10 mouse cellular contexts compared by ENCODE assay signal in genomic region chr8:109593117-109593788, GRCm38 (mm10). TPM values are rescaled to one million over a fixed set of nuclear protein-coding genes. Genes with fewer than 3 reads are reported as not detected.
DNase-seq lines count a peak whose midpoint lies in the region; ATAC-seq and TF ChIP-seq lines count a peak whose summit lies in the region.
"Had no signal": no experiment of that assay in that cellular context is flagged by ENCODE, and none has a peak within 500 bp of the region (broad histone marks: within the 10 kb centered on the region; RNA-seq: fewer than 3 reads in every experiment).

No protein-coding gene starts in this region.

- no peak for ATAC-seq in CD4-positive, CD25-positive, alpha-beta regulatory T cell, adult 4 months

- H3K79me2 ChIP-seq in liver, adult 2 months (ENCODE audit: control insufficient read depth, insufficient read depth, low read length), result no peaks in the 10 kb centered on the region

- 30% methylated on average over 6 of the region's 6 CpGs for WGBS in liver, adult 2 months

- no peak overlapping the region for H3K27ac ChIP-seq in liver, adult 2 months (replicated peaks; ENCODE audit: insufficient read depth, low read depth, low read length)

- H3K4me3 ChIP-seq in liver, adult 2 months (ENCODE audit: insufficient read depth, low read depth, low read length), result no peak overlapping the region
- H3K4me3 ChIP-seq: erythroblast, embryonic 14.5 days had no signal

- no peaks in the 10 kb centered on the region; the same call in 1 of the 2 replicates for H3K36me3 ChIP-seq in liver, adult 2 months (ENCODE audit: control insufficient read depth, insufficient read depth, low read length)
- H3K36me3 ChIP-seq in splenic B cell, adult 2 months (ENCODE audit: control insufficient read depth, insufficient read depth, low read length, poor library complexity, severe bottlenecking), result peaks cover 5% of the 10 kb centered on the region; the same call in 1 of the 2 replicates

- no peak for TF ChIP-seq POLR2A in liver, adult 2 months (IDR thresholded peaks at IDR 0.05; ENCODE audit: extremely low read depth, insufficient read depth, low read length)

- peak; percentile 48 for DNase-seq in CD4-positive, CD25-positive, alpha-beta regulatory T cell, adult 2 months (ENCODE audit: low read depth, low spot score)
- DNase-seq in liver, adult 2 months (ENCODE audit: extremely low read depth, low read depth, low spot score), result peak; percentile 70
- DNase-seq in liver, result no peak
- peak; percentile 37 for DNase-seq in kidney, postnatal 14 days
- DNase-seq in splenic B cell, adult 2 months (ENCODE audit: low read depth, low spot score), result peak; percentile 47
- no peak for DNase-seq in layer of hippocampus, postnatal 36 days
- DNase-seq in testis, postnatal 10 days (ENCODE audit: low spot score), result no peak

- H3K27me3 ChIP-seq in liver, adult 2 months (ENCODE audit: control insufficient read depth, insufficient read depth, low read length), result no peaks in the 10 kb centered on the region
- H3K27me3 ChIP-seq in splenic B cell, adult 2 months (ENCODE audit: control insufficient read depth, insufficient read depth, low read length, poor library complexity, severe bottlenecking), result no peaks in the 10 kb centered on the region

- no peak overlapping the region for H3K9ac ChIP-seq in liver, adult 2 months (ENCODE audit: low read depth, low read length)

- peak; percentile 51 for TF ChIP-seq CTCF in liver, adult 2 months (IDR thresholded peaks at IDR 0.05; ENCODE audit: low read depth, low read length)

- H3K4me1 ChIP-seq in liver, adult 2 months (ENCODE audit: control insufficient read depth, insufficient read depth, low read length), result no peaks in the 10 kb centered on the region

RNA-seq across cellular contexts. Expression of gene Hp, which starts 14.3 kb away (rescaled TPM):
- polyA plus RNA-seq in CD4-positive, CD25-positive, alpha-beta regulatory T cell, adult 4 months (2017; shearing (Covaris generic)), result not detected
- total RNA-seq in liver, adult 2 months (2014; rRNA removed), result 2,096 and 2,327 TPM in 2 replicates
- 2,417 and 2,600 TPM in 2 replicates for polyA plus RNA-seq in liver, adult 2 months (2012; rRNA removed)
- not detected for total RNA-seq in layer of hippocampus, postnatal 36 days (2021)
- total RNA-seq: left cerebral cortex, postnatal 14 days had no signal

RNA-seq across cellular contexts. Expression of gene Dhodh, which starts 15.2 kb away (rescaled TPM):
- polyA plus RNA-seq in CD4-positive, CD25-positive, alpha-beta regulatory T cell, adult 4 months (2017; shearing (Covaris generic)), result 10 to 100 TPM; 39.2 to 46.8 TPM
- 7.5 and 10.9 TPM in 2 replicates for total RNA-seq in liver, adult 2 months (2014; rRNA removed)
- polyA plus RNA-seq in liver, adult 2 months (2012; rRNA removed), result 12.0 and 14.0 TPM in 2 replicates
- total RNA-seq in layer of hippocampus, postnatal 36 days (2021), result 10 to 100 TPM; 23.9 to 24.2 TPM

RNA-seq across cellular contexts. Expression of gene Pkd1l3, which starts 21.1 kb away (rescaled TPM):
- under 1 TPM; 0.74 to 0.79 TPM for polyA plus RNA-seq in CD4-positive, CD25-positive, alpha-beta regulatory T cell, adult 4 months (2017; shearing (Covaris generic))
- total RNA-seq in liver, adult 2 months (2014; rRNA removed), result 0.07 TPM in 1 of 2 replicates, not detected in the other
- polyA plus RNA-seq in liver, adult 2 months (2012; rRNA removed), result not detected in 2 replicates
- 1 to 10 TPM; 2.5 to 3.9 TPM for total RNA-seq in layer of hippocampus, postnatal 36 days (2021)

RNA-seq across cellular contexts. Expression of gene Txnl4b, which starts 27.6 kb away (rescaled TPM):
- 10 to 100 TPM; 23.6 to 32.9 TPM for polyA plus RNA-seq in CD4-positive, CD25-positive, alpha-beta regulatory T cell, adult 4 months (2017; shearing (Covaris generic))
- 9.7 and 9.9 TPM in 2 replicates for total RNA-seq in liver, adult 2 months (2014; rRNA removed)
- polyA plus RNA-seq in liver, adult 2 months (2012; rRNA removed), result 5.3 and 6.6 TPM in 2 replicates
- 10 to 100 TPM; 12.9 to 15.3 TPM for total RNA-seq in layer of hippocampus, postnatal 36 days (2021)

RNA-seq across cellular contexts. Expression of gene Dhx38, which starts 27.6 kb away (rescaled TPM):
- polyA plus RNA-seq in CD4-positive, CD25-positive, alpha-beta regulatory T cell, adult 4 months (2017; shearing (Covaris generic)), result 10 to 100 TPM; 11.7 to 26.7 TPM
- 6.9 and 8.7 TPM in 2 replicates for total RNA-seq in liver, adult 2 months (2014; rRNA removed)
- polyA plus RNA-seq in liver, adult 2 months (2012; rRNA removed), result 8.3 and 10.2 TPM in 2 replicates
- 10 to 100 TPM; 24.8 to 27.4 TPM for total RNA-seq in layer of hippocampus, postnatal 36 days (2021)

Comparison
In these comparisons a context has a peak if more than half of its experiments do, and no peak if none do; other contexts are left out.
1. DNase-seq: peak in CD4-positive, CD25-positive, alpha-beta regulatory T cell, adult 2 months (single experiment), liver, adult 2 months (single experiment), kidney, postnatal 14 days (single experiment) and splenic B cell, adult 2 months (single experiment); none in liver (single experiment), layer of hippocampus, postnatal 36 days (0 of 2) and testis, postnatal 10 days (single experiment).
2. RNA of gene Hp, which starts 14.3 kb away (total RNA-seq): 2,096 to 2,327 TPM in liver, adult 2 months; not detected in layer of hippocampus, postnatal 36 days; every median in the first group is over 1,000 times any median in the second.